Mouse (Mus musculus) small intestine, adult 2 months (tissue): ENCODE results near the gene Grb10.

ENCODE experiments used
- CTCF ChIP-seq: fragments of 200-500 bp; IDR thresholded peaks from 2 replicates; pipeline ENCODE4 v1.5.1; 2012; ENCODE audit warnings: low read depth, mild to moderate bottlenecking, control low read depth, inconsistent platforms, low read length, moderate library complexity, mixed read lengths; ENCODE audit not compliant: insufficient replicate concordance, insufficient read length; ENCODE audit errors: extremely low read depth
- POLR2A ChIP-seq: fragments of 200-500 bp; IDR thresholded peaks from 2 replicates; pipeline ENCODE4 v1.6.1; 2012; ENCODE audit warnings: low read depth, mild to moderate bottlenecking, control low read depth, inconsistent platforms, low read length, moderate library complexity

GRCm38 (mm10) chr11:11886403-11886998 lies 152.0 kb downstream of the Grb10 start:
- TF ChIP-seq POLR2A (no peak), CTCF (no peak)
